Mouse (Mus musculus) T-helper 2 cell (primary cell): Measurements from ENCODE around the gene Slc22a4.

Source experiments
- in situ Hi-C: fragments of 300-600 bp; cut with MboI, MseI; formaldehyde crosslinking; loops from one replicate; pipeline ENCODE4 v1.15.1; 2025; ENCODE audit warnings: high pct_unique_total_duplicates

The Slc22a4 gene

GRCm38 (mm10) chr11:54057428-54057827, 29.5 kb upstream of the Slc22a4 start:
- in situ Hi-C loops, result loop anchor here (5.0 kb wide), 1 partner anchor 55 kb away; no protein-coding TSS in a partner anchor

DNA sequence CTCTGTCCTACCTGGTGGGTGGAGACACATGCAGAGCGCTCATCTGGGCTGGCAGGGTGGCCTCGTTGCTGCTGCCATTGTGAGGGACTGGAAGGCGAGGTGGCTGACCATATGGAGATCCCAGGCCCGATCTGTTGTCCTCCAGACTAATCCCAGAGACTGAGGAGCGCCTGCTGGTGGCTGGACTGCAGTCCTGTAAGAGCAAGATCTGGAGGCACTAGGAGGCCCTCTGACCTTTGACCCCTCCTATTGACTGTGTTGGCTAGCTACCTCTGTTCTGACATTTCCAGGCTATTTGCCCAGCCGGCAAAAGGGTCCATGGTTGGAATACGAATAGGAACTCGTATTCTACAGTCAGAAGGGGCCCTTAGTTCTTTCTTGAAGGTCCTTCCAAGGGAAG, 28.2 kb upstream of the Slc22a4 start:
- in situ Hi-C loops, result loop anchor here (5.0 kb wide), 1 partner anchor 54 kb away; no protein-coding TSS in a partner anchor

- in situ Hi-C loops, result no loop called here
Measured at GRCm38 (mm10) chr11:54054257-54054656, 26.4 kb upstream of the Slc22a4 start.

GRCm38 (mm10) chr11:54053090-54053489, 25.2 kb upstream of the Slc22a4 start:
- in situ Hi-C loops, result no loop called here

GRCm38 (mm10) chr11:54052128-54052527, 24.2 kb upstream of the Slc22a4 start:
- in situ Hi-C loops, result no loop called here

GRCm38 (mm10) chr11:54051161-54051560, 23.3 kb upstream of the Slc22a4 start:
- in situ Hi-C loops, result no loop called here

GRCm38 (mm10) chr11:54050205-54050604, 22.3 kb upstream of the Slc22a4 start:
- in situ Hi-C loops, result no loop called here

- in situ Hi-C loops, result no loop called here
Measured at GRCm38 (mm10) chr11:54040676-54041075, 12.8 kb upstream of the Slc22a4 start.

GRCm38 (mm10) chr11:54032872-54033271, 5.0 kb upstream of the Slc22a4 start:
- in situ Hi-C loops, result loop anchor here (5.0 kb wide), 1 partner anchor 476 kb away; no protein-coding TSS in a partner anchor

DNA sequence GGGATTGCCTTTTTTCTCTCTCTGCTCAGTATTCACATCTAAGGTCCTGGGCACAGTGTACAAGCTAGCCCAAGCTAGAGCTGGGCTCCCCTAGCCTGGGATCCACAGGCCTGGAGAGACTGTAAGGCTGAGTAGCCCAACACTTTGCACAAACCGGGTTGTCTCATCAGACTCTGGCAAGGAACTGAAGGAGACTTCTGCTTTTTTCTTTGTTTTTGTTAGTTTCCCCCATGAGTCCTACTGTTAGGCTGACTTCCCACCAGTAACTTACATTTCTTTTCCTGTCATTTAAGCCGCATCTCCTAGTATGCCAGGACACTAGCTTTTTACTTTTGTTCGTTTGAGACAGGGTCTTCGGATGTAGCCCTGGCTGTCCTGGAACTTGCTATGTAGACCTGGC, 1.1 kb upstream of the Slc22a4 start:
- in situ Hi-C loops, result no loop called here

- in situ Hi-C loops, result no loop called here
Measured at GRCm38 (mm10) chr11:54027131-54028043, 503 bp downstream of the Slc22a4 start.

- in situ Hi-C loops, result no loop called here
Measured at GRCm38 (mm10) chr11:54026491-54027041, 1.3 kb downstream of the Slc22a4 start.

- in situ Hi-C loops, result no loop called here
Measured at GRCm38 (mm10) chr11:54021396-54022093, 6.3 kb downstream of the Slc22a4 start.

DNA sequence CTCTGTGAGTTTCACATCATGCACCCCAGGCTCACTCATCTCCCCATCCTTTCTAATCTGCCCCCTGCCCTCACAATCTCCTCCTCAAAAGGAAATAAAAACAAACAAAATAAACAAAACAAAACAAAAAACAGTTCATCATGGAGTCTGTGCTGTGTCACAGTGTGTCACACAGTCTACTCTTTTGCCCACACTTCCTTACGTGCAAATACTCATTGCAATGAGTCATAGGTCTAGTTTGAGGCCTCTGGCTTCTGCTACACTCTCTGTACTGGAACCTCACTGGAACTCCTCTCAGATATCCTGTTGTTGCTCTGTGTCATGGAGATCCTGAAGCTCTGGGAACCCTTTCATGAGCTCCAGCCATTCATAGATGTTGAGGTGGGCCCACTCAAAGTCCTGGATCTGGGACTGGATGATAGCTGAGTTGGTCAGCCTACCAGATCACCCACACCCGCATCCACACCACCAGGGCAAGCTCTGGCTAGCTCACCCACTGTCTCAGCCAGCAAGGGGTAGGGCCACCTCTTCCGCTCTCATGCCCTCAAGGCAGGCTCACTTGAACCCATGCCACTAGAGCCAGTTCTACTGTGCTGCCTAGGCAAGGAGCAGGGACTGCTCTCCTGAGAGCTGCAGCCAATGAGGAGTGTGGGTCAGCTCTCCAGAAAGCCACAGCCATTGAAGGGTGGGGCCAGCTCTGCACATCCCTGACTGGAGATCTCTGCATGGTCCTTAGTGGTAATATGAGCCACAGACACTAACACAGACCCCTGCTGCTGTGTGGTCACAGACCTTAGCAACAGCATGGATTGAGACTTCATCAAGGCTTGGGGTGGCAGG, 8.8 kb downstream of the Slc22a4 start:
- in situ Hi-C loops, result no loop called here

DNA sequence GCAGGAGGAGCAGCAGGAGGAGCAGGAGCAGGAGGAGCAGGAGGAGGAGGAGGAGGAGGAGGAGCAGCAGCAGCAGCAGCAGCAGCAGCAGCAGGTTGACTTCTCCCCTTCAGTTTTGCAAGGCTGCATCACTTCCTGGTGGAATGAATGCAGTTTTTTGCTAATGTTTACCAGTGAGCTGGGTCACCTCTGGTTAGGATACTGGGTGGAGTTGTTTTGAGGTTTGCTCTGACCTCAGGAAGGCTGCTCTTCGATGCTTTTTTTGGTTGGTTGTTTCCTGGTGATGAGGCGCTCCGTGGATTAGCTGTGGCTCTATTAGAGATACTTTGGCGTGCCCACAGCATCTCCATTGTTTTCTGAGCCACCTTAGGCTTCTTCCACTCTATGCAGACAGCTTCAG, 10.3 kb downstream of the Slc22a4 start:
- in situ Hi-C loops, result no loop called here

GRCm38 (mm10) chr11:54016051-54016450, 11.8 kb downstream of the Slc22a4 start:
- in situ Hi-C loops, result no loop called here

GRCm38 (mm10) chr11:54012961-54013360, 14.9 kb downstream of the Slc22a4 start:
- in situ Hi-C loops, result loop anchor here (5.0 kb wide), 1 partner anchor 69 kb away; no protein-coding TSS in a partner anchor

DNA sequence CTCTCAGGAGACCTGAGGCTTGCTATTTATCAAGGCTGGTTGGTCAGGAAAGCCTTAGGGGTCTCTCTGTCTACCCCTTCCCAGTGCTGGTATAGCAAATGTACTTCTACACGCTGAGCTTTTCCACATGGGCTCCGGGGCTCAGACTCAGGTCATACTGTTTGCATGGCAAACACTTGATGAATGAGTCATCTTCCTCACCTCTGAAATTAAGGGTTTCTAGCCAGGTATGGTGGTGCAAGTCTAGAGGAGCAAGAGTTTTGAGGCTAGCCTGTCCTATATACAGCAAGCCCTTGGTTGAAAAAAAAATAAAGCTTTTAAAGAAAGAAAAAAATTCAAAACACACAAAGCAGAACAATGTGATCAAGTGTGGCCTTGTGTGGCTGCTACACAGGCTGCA, 16.6 kb downstream of the Slc22a4 start:
- in situ Hi-C loops, result loop anchor here (5.0 kb wide), 1 partner anchor 71 kb away; no protein-coding TSS in a partner anchor

GRCm38 (mm10) chr11:54008416-54008920, 19.4 kb downstream of the Slc22a4 start:
- in situ Hi-C loops, result no loop called here

DNA sequence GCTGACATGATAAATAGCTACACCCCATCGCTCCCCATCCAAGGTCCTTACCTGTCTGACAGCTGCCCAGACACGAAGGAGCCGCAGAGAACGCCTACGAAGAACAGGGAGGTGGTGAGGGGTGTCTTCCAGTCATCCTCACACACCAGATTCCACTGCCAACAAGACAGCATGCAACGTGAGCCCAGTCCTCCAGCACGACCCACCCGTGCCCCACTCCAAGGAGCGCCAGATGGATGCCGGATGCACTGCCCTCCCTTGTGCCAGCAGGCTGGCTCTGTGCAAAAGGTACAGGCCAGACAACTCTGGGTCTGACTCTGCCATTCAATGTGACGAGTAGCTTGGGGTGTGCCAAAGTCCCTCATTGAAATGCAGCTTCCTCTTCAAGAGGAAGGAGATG, 20.2 kb downstream of the Slc22a4 start:
- in situ Hi-C loops, result no loop called here

DNA sequence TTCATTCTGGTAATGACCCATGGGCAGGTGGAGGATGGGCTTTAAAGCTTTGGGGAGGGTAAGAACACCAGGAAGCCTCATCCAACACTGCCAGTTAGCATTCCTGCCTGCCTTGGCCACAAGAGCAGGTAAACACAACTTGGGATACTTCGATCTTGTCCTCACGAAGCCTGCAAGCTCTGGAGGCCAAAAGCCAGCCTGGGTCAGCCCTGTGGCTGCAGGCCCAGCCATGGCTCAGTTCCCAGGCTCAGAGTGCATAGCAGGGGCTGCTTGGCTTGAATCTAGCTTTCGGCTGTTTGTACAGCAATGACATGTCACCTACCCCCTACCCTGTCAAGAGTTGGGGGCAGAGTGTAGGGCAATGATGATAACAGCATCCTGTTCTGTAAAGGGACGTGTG, 21.0 kb downstream of the Slc22a4 start:
- in situ Hi-C loops, result no loop called here
